Mouse (Mus musculus) E14TG2a.4 (cell line): Measurements from ENCODE around the gene Coa6.

Source experiments
- H3K27me3 ChIP-seq: 2 replicates; pipeline ENCODE4 v1.6.1; 2014; ENCODE audit warnings: low read length, control low read depth; ENCODE audit not compliant: insufficient read depth
- H3K36me3 ChIP-seq: 2 replicates; pipeline ENCODE4 v1.6.1; 2014; ENCODE audit warnings: low read length, control low read depth; ENCODE audit not compliant: insufficient read depth
- H3K4me1 ChIP-seq: replicated peaks from 2 replicates; pipeline ENCODE4 v1.6.1; 2014; ENCODE audit warnings: low read depth, low read length, control low read depth
- H3K4me3 ChIP-seq: replicated peaks from 2 replicates; pipeline ENCODE4 v1.5.1; 2014; ENCODE audit warnings: mild to moderate bottlenecking, low read length
- H3K9me3 ChIP-seq: 2 replicates; pipeline ENCODE4 v1.6.1; 2014; ENCODE audit warnings: low read length, control low read depth
- CTCF ChIP-seq: conservative IDR thresholded peaks from 2 replicates; pipeline ENCODE4 v1.5.1; 2014; ENCODE audit warnings: low read length
- NANOG ChIP-seq: IDR thresholded peaks from 2 replicates; pipeline ENCODE4 v1.6.1; 2014; ENCODE audit warnings: borderline replicate concordance, low read length, mixed read lengths
- POU5F1 ChIP-seq: IDR thresholded peaks from 2 replicates; pipeline ENCODE4 v1.6.1; 2014; ENCODE audit warnings: low read length, borderline replicate concordance

Coa6 gene

DNA sequence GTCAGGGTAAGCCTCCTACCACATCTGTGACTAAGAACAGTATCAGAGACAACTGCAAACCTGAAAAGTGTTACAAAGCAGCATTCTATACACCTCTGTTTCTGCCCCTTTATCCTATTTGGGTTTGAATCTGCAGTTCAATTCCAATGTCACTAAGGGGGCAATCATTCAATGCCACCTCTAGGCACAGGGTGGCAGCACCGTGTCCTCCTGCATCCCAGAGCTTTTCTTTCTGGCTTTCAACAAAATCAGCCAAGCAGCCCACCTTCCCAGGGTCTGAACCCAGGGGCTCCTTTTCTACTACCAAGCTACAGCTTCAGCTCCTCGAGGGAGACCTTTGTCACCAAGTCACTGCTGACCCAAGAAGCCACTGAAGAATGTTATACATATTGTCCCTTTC, 16.6 kb downstream of the Coa6 start:
- no peaks in the 10 kb centered on the region for H3K4me1 ChIP-seq
- no peaks in the 10 kb centered on the region for H3K9me3 ChIP-seq
- peaks cover 76% of the 10 kb centered on the region for H3K36me3 ChIP-seq
- no peak overlapping the region for H3K4me3 ChIP-seq
- TF ChIP-seq CTCF (no peak; the same call in 1 of the 2 replicates), NANOG (no peak), POU5F1 (no peak)
- H3K27me3 ChIP-seq = no peaks in the 10 kb centered on the region

DNA sequence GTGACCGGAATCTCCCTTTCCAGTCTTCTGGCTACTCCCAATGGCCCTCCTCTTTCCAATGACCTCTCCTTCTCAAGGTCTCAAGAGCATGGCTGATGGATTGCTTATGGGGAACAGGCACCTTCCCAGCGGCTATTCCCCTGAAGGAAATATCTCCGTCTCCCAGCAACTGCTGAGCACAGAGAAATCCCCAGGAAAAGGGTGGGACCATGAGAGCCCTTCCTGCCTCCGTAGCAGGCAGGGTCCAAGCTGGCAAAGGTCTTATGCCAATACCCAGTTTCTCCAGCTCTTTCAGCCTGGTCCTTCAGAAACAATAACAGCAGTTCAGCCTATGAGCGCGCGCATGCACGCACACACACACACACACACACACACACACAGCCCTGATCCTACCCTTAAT, 28.8 kb downstream of the Coa6 start:
- TF ChIP-seq NANOG (no peak), POU5F1 (no peak), CTCF (no peak)
- Histone ChIP-seq H3K36me3 (peaks cover 97% of the 10 kb centered on the region), H3K9me3 (no peaks in the 10 kb centered on the region), H3K27me3 (no peaks in the 10 kb centered on the region), H3K4me3 (no peak overlapping the region), H3K4me1 (no peaks in the 10 kb centered on the region)

DNA sequence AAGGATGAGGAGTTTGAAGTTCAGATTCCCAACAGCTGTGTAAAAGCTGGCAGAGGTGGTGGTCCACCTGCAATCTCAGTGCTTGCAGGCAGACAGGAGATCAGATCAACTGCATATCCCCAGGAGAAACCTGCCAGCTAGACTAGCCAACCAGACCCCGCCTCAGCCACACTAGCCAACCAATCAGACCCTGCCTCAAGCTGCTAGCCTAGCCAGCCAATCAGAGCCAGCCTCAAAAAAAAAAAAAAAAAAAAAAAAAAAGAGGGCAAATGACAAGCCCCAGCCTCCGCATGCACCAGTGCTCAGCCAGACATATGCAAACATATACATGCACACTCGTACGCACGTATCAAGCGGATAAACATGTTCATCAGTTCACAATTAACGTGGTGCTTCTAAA, 33.1 kb downstream of the Coa6 start:
- Histone ChIP-seq H3K4me3 (no peak overlapping the region), H3K9me3 (no peaks in the 10 kb centered on the region), H3K4me1 (no peaks in the 10 kb centered on the region), H3K36me3 (peaks cover 91% of the 10 kb centered on the region), H3K27me3 (no peaks in the 10 kb centered on the region)
- TF ChIP-seq CTCF = no peak
- TF ChIP-seq POU5F1 = no peak
- no peak for TF ChIP-seq NANOG

DNA sequence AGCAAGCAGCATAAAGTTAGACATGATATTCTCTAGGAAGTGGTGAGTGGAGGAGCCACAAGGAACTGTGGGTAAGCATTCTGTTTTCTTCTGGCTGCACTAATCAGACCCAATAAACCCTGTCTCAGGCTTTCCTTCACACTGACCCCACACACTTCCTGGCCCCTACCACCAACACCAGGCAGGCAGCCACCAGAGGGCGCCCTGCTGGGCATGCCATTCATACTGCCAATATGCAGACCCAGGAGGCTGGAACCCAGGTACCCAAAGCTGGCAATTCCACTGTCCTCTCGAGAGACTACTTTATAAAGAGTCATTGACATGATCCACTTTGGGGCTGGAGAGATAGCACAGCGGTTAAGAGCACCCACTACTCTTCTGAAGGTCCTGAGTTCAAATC, 38.0 kb downstream of the Coa6 start:
- no peaks in the 10 kb centered on the region for H3K9me3 ChIP-seq
- H3K27me3 ChIP-seq = no peaks in the 10 kb centered on the region
- peaks cover 89% of the 10 kb centered on the region for H3K36me3 ChIP-seq
- TF ChIP-seq POU5F1 (no peak), CTCF (peak; percentile 70), NANOG (no peak)
- 0 out of 2 replicates have a peak, but pooled peaks cover 5% of the 10 kb centered on the region for H3K4me1 ChIP-seq
- no peak overlapping the region for H3K4me3 ChIP-seq

DNA sequence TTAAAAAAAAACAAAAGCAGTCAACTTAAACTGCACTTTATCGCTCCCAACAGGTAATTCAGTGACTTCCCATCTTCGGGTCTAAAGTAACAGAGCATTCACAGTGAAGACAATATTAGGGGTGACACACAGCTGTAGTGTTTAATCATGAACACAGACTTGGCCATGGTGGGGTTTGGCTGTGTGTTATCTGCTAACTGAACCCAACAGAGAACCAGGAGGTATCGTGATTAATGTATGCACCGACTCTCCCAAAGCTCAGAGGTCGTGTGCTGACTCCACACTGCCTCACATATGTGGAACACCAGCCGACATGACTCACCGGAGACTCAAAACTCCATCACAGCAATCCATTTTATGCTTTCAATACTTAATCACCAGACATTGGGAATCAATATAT, 39.4 kb downstream of the Coa6 start:
- TF ChIP-seq POU5F1 = no peak
- no peak for TF ChIP-seq NANOG
- TF ChIP-seq CTCF = no peak
- H3K36me3 ChIP-seq = peaks cover 84% of the 10 kb centered on the region
- no peaks in the 10 kb centered on the region for H3K27me3 ChIP-seq
- no peaks in the 10 kb centered on the region for H3K9me3 ChIP-seq
- no peak overlapping the region for H3K4me3 ChIP-seq
- 0 out of 2 replicates have a peak, but pooled peaks cover 5% of the 10 kb centered on the region for H3K4me1 ChIP-seq

DNA sequence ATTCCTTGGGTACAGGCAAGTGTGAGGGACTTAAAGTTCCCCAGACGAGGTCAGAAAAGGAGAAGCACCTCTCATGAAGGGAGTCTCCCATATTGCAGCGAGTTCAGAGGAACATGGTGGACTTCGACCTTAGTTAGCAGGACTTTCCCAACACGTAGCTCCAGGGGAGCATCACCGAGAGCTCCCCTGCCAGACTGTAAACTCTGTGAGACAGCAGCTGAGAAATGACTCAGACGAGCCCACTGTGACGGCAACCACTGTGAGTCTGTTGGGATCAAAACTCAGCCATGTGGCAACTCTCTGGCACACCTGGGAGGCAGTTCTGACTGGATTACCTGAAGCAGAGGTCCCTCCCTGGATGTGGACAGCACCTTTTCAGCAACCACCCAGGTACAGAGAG, 41.8 kb downstream of the Coa6 start:
- H3K9me3 ChIP-seq = no peaks in the 10 kb centered on the region
- TF ChIP-seq POU5F1 (no peak), CTCF (no peak), NANOG (no peak)
- H3K4me1 ChIP-seq = 0 out of 2 replicates have a peak, but pooled peaks cover 5% of the 10 kb centered on the region
- no peak overlapping the region for H3K4me3 ChIP-seq
- peaks cover 89% of the 10 kb centered on the region for H3K36me3 ChIP-seq
- H3K27me3 ChIP-seq = no peaks in the 10 kb centered on the region

DNA sequence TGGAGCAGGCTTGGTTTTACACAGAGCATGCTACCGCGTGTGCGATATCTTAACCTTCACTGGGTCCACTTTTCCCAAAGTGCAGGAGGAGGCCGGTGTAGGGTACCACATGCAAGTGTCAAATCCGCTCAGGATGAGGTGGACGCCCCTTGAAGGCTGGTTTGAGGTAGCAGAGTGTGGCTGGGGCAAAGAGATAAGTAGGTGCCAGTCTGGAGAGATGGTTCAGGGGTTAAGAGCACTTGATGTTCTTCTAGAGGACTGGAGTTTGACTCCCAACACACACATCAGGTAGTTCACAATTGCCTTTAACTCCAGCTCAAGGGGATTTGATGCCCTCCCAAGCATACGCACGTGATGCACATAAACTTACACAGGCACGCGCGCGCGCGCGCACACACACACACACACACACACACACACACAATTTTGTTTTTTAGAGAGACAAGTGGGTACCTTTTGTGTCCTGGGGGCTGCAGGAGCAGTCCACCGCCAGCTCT, 51.5 kb downstream of the Coa6 start:
- peaks cover 4% of the 10 kb centered on the region; the same call in 1 of the 2 replicates for H3K9me3 ChIP-seq
- H3K4me1 ChIP-seq = peaks cover 28% of the 10 kb centered on the region
- TF ChIP-seq CTCF (no peak), POU5F1 (no peak), NANOG (no peak)
- H3K36me3 ChIP-seq = peaks cover 34% of the 10 kb centered on the region
- H3K27me3 ChIP-seq = peaks cover 36% of the 10 kb centered on the region
- peak overlapping the region; percentile 90 for H3K4me3 ChIP-seq

DNA sequence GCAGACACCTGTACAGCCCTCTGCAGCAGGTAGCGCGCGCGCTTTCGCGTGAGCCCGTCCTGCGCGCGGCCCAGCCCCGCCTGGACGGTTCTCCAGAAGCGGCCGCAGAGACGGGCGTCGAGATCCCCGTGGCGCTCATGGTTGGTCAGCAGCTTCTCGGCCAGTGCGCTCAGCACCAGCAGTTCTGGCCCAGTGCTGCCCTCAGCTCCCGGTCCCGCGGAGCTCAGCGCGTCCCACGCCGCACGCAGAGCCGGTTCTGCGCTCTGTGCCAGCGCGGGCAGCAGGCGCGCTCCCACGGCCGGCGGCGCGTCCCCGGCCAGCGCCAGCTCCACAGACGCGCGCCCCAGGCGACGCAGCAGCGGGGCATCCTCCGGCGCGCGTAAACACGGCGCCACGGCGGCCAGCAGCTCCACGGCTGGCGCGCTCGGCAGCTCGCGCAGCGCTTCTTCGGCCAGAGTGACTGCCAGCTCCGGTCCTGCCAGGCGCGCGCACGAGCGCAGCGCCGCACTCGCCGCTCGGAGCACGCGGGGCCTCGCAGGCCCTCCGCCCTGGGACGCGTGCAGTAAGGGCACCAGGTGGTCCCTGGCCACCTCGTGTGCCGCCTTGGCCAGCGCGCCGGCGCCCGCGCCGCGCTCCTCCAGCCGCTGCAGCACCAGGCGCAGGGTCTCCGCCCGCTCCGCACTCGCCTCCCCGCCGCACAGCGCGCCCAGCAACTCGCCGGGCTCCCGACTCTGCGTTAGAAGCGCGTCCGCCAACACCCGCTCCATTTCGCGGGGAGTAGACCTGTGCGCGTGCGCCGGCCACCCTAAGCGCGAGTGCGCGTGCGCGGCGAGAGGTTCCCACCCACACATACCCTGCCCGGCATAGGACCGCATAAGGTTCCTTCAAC, 52.2 kb downstream of the Coa6 start, which contains the start of gene Tarbp1:
TSS of gene Tarbp1 (minus strand) at position 767 of the 889 bp plus-strand sequence.
- Histone ChIP-seq H3K4me1 (peaks cover 28% of the 10 kb centered on the region), H3K4me3 (peak within 1 kb of the TSS; percentile 90), H3K9me3 (peaks cover 4% of the 10 kb centered on the region; the same call in 1 of the 2 replicates), H3K36me3 (peaks cover 28% of the 10 kb centered on the region), H3K27me3 (peaks cover 37% of the 10 kb centered on the region)
- TF ChIP-seq POU5F1 (no peak), NANOG (no peak), CTCF (no peak)
